Mouse (Mus musculus) left cerebral cortex, postnatal 25 days (tissue): ENCODE results near the gene Svip. TPM values are rescaled to one million over a fixed set of nuclear protein-coding genes. Genes with fewer than 3 reads are reported as not detected.
A peak's percentile ranks its signal among the peaks of the same experiment; 100 is the strongest.

Experiments used
- DNase-seq, 2 experiments: peaks; one replicate each; pipeline ENCODE4 v3.0.0; 2022; ENCODE audit warnings: low spot score in 2 of 2, mixed read lengths in 1 of 2
- intact Hi-C: fragments of 180-260 bp; cut with DNase I; formaldehyde crosslinking; loops from one replicate; pipeline ENCODE4 v1.15.1; 2025
- total RNA-seq, 2 experiments: library from RNA; stranded (reverse); gene quantifications; 2 replicates each; pipeline ENCODE4 v1.2.3; 2021

Gene Svip
- total RNA-seq: 10 to 100 TPM; 32.2 to 35.0 TPM

- peak; percentile 89 to 98 for DNase-seq
- intact Hi-C loops: no loop called here
Measured at GRCm38 (mm10) chr7:52005511-52006295, at the start of gene Svip. Gene Svip, minus strand, starts transcription at chr7:52006018.

- intact Hi-C loops: loop anchor here (5.0 kb wide), 1 partner anchor 354 kb away; no protein-coding TSS in a partner anchor
- DNase-seq: peak; percentile 42 to 62
Measured at GRCm38 (mm10) chr7:52037600-52038582, 32.1 kb upstream of the Svip start.

- no peak for DNase-seq
- intact Hi-C loops: no loop called here
Measured at GRCm38 (mm10) chr7:52024050-52024626, 18.3 kb upstream of the Svip start.

GRCm38 (mm10) chr7:52022039-52022438, 16.2 kb upstream of the Svip start:
- no peak for DNase-seq
- intact Hi-C loops: no loop called here

- intact Hi-C loops: no loop called here
Measured at GRCm38 (mm10) chr7:52015628-52016027, 9.8 kb upstream of the Svip start, which contains the start of gene 1700015G11Rik. Gene 1700015G11Rik, minus strand, starts transcription at chr7:52015728.

GRCm38 (mm10) chr7:52015180-52015579, 9.4 kb upstream of the Svip start:
- intact Hi-C loops: no loop called here
- no peak for DNase-seq

More at GRCm38 (mm10) chr7:52015628-52016027, 9.8 kb upstream of the Svip start, which contains the start of gene 1700015G11Rik:
- no peak for DNase-seq

- intact Hi-C loops: no loop called here
- no peak for DNase-seq
Measured at GRCm38 (mm10) chr7:52013457-52013856, 7.6 kb upstream of the Svip start.

GRCm38 (mm10) chr7:52007138-52007537, 1.3 kb upstream of the Svip start:
- no peak for DNase-seq
- intact Hi-C loops: no loop called here

GRCm38 (mm10) chr7:52006296-52006630, 445 bp upstream of the Svip start:
- DNase-seq: no peak
- intact Hi-C loops: no loop called here

- intact Hi-C loops: no loop called here
- no peak for DNase-seq
Measured at GRCm38 (mm10) chr7:51991020-51991419, 14.8 kb downstream of the Svip start.

GRCm38 (mm10) chr7:51986909-51987308, 18.9 kb downstream of the Svip start:
- intact Hi-C loops: no loop called here
- no peak for DNase-seq

- intact Hi-C loops: no loop called here
- peak in 1 of 2 experiments; percentile 57 for DNase-seq
Measured at GRCm38 (mm10) chr7:51985763-51986162, 20.1 kb downstream of the Svip start.

GRCm38 (mm10) chr7:51982303-51982702, 23.5 kb downstream of the Svip start:
- DNase-seq: peak; percentile 30 to 80
- intact Hi-C loops: no loop called here

- intact Hi-C loops: loop anchor here (10.0 kb wide), 1 partner anchor 124 kb away; no protein-coding TSS in a partner anchor
- peak in 1 of 2 experiments; percentile 33 for DNase-seq
Measured at GRCm38 (mm10) chr7:51979271-51979670, 26.5 kb downstream of the Svip start.

- intact Hi-C loops: loop anchor here (10.0 kb wide), 1 partner anchor 120 kb away; no protein-coding TSS in a partner anchor
- no peak for DNase-seq
Measured at GRCm38 (mm10) chr7:51975181-51975580, 30.6 kb downstream of the Svip start.

- DNase-seq: no peak
- intact Hi-C loops: loop anchor here (2.0 to 10.0 kb wide), 4 partner anchors 119 to 475 kb away; no protein-coding TSS in a partner anchor
Measured at GRCm38 (mm10) chr7:51973526-51973925, 32.3 kb downstream of the Svip start.

- no peak for DNase-seq
- intact Hi-C loops: loop anchor here (2.0 to 10.0 kb wide), 4 partner anchors 118 to 474 kb away; no protein-coding TSS in a partner anchor
Measured at GRCm38 (mm10) chr7:51973091-51973490, 32.7 kb downstream of the Svip start.

- peak; percentile 58 to 78 for DNase-seq
- intact Hi-C loops: loop anchor here (2.0 to 10.0 kb wide), 4 partner anchors 118 to 474 kb away; no protein-coding TSS in a partner anchor
Measured at GRCm38 (mm10) chr7:51972252-51972855, 33.5 kb downstream of the Svip start.

GRCm38 (mm10) chr7:51969379-51969778, 36.4 kb downstream of the Svip start:
- intact Hi-C loops: no loop called here
- no peak for DNase-seq
